Mouse (Mus musculus): ENCODE measurements at regions not wholly inside any gene's neighbourhood (a gene's known extent, or its start where the extent isn't known, plus 50 kb on each side); places are given as distances from the start of the nearest gene placed in this dataset.

GRCm38 (mm10) chr3:15159965-15160714 lies 172.0 kb downstream of the Gm9733 start:
- no peak for DNase-seq (ENCODE audit: low read depth)
- TF ChIP-seq POLR2A (IDR thresholded peaks at IDR 0.05; ENCODE audit: borderline replicate concordance, extremely low read depth, insufficient read depth, insufficient read length, poor library complexity, severe bottlenecking) (no peak), CTCF (IDR thresholded peaks at IDR 0.05; ENCODE audit: borderline replicate concordance, extremely low read depth, insufficient read depth, insufficient read length) (no peak)

GRCm38 (mm10) chr3:15175811-15176210 lies 156.3 kb downstream of the Gm9733 start:
- TF ChIP-seq CTCF (IDR thresholded peaks at IDR 0.05; ENCODE audit: borderline replicate concordance, extremely low read depth, insufficient read depth, insufficient read length) (no peak), POLR2A (IDR thresholded peaks at IDR 0.05; ENCODE audit: borderline replicate concordance, extremely low read depth, insufficient read depth, insufficient read length, poor library complexity, severe bottlenecking) (no peak)
- DNase-seq (ENCODE audit: low read depth) = no peak

DNA sequence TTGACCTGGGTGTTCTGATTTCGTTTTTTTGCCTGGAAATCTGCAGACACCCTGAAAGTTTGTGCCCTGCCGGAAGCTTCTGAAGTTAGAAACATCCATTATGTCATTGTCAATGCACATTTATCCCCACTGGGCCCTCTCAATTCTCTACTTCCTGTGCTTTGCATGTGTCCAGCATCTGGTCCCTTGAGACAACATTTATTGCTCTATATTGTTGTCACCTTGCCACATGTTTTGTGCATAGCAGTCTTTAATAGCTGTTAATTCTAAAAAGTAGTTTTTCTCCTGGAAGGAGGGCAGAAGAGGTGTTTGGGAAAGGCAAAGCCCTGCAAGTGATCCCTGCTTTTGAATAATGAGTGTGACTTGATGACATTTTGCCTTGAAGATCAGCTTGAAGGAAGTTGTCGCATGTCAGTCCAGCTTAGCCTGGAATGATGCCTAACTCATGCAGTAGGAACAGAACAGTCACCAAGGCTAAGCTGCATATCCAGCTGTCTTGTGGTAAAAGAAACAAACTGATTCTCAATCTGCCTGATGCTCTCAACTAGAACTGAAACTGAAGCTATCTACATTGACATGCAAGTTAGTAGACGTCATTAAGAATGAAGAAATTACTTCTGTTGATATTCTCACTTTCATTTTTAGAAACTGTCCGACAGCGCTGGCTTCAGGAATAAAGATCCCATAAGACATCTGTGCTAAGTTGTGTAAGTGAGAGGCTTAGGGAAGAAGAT lies 152.9 kb downstream of the Gm9733 start:
- no peak for DNase-seq (ENCODE audit: low read depth)
- TF ChIP-seq CTCF (IDR thresholded peaks at IDR 0.05; ENCODE audit: borderline replicate concordance, extremely low read depth, insufficient read depth, insufficient read length) (no peak), POLR2A (IDR thresholded peaks at IDR 0.05; ENCODE audit: borderline replicate concordance, extremely low read depth, insufficient read depth, insufficient read length, poor library complexity, severe bottlenecking) (no peak)

DNA sequence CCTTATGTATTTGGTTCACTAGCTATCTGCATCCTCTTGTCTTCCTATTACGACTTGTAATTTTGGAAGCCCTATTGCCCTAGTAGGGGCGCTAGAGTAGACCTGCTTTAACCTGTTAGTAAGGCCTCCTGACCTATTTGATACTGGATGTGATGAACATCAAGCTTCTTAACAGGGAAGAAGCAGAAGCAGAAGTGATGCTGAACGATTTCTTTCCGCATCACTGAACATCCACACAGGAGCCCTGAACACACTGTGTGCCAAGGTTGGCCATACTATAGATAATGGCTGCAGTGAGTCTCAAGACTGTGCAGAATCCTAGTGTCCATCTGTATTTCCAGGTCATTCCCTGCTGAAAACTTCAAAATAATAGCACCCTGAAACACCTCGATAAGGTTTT lies 151.0 kb downstream of the Gm9733 start:
- TF ChIP-seq CTCF (IDR thresholded peaks at IDR 0.05; ENCODE audit: borderline replicate concordance, extremely low read depth, insufficient read depth, insufficient read length) = no peak
- no peak for TF ChIP-seq POLR2A (IDR thresholded peaks at IDR 0.05; ENCODE audit: borderline replicate concordance, extremely low read depth, insufficient read depth, insufficient read length, poor library complexity, severe bottlenecking)
- no peak for DNase-seq (ENCODE audit: low read depth)

- TF ChIP-seq POLR2A (IDR thresholded peaks at IDR 0.05; ENCODE audit: borderline replicate concordance, extremely low read depth, insufficient read depth, insufficient read length, poor library complexity, severe bottlenecking) (no peak), CTCF (IDR thresholded peaks at IDR 0.05; ENCODE audit: borderline replicate concordance, extremely low read depth, insufficient read depth, insufficient read length) (no peak)
- DNase-seq (ENCODE audit: low read depth) = no peak
Observed at GRCm38 (mm10) chr3:15186731-15187130, 145.4 kb downstream of the Gm9733 start.

GRCm38 (mm10) chr3:15194362-15194761 lies 137.7 kb downstream of the Gm9733 start:
- TF ChIP-seq CTCF (IDR thresholded peaks at IDR 0.05; ENCODE audit: borderline replicate concordance, extremely low read depth, insufficient read depth, insufficient read length) = peak; percentile 90
- no peak for TF ChIP-seq POLR2A (IDR thresholded peaks at IDR 0.05; ENCODE audit: borderline replicate concordance, extremely low read depth, insufficient read depth, insufficient read length, poor library complexity, severe bottlenecking)
- DNase-seq (ENCODE audit: low read depth) = peak; percentile 94

DNA sequence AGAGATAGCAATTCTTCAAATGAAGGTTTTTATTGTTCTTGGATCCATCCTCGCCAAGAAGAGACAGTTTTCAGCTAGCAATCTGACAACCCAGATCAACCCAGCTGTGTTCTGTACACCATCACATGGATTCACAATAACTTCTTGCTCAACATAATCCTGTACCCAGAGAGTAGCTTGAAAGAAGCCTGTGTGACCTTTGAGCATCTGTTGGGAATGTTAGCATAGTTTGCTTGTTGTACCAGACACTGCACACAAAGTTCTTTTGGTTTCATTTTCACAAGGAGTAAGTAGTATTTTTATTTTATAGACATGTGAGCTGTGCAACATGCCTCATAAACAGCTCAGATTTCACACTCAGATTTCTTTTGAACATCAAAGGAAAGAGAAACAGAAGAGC lies 136.0 kb downstream of the Gm9733 start:
- no peak for DNase-seq (ENCODE audit: low read depth)
- no peak for TF ChIP-seq POLR2A (IDR thresholded peaks at IDR 0.05; ENCODE audit: borderline replicate concordance, extremely low read depth, insufficient read depth, insufficient read length, poor library complexity, severe bottlenecking)
- TF ChIP-seq CTCF (IDR thresholded peaks at IDR 0.05; ENCODE audit: borderline replicate concordance, extremely low read depth, insufficient read depth, insufficient read length) = no peak

DNA sequence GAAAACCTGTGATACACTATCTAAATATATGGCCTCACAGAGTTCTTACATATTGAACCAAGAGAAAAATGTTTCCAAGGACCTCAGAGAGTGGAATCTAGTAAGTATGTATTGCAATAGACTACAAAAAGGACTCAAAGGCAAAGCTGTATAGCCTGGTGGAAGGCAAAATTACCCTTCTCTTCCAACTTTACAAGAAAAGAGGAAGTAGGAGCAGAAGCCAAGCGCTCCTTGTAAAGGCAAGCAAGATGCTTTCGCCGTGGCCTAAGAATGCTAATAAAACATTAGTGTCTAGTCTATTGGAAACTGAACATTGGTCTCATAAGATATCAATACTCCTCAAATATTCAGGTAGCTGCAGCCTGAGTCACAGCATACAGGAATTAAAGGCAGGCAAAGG lies 134.0 kb downstream of the Gm9733 start:
- TF ChIP-seq CTCF (IDR thresholded peaks at IDR 0.05; ENCODE audit: borderline replicate concordance, extremely low read depth, insufficient read depth, insufficient read length) = no peak
- no peak for TF ChIP-seq POLR2A (IDR thresholded peaks at IDR 0.05; ENCODE audit: borderline replicate concordance, extremely low read depth, insufficient read depth, insufficient read length, poor library complexity, severe bottlenecking)
- DNase-seq (ENCODE audit: low read depth) = no peak

DNA sequence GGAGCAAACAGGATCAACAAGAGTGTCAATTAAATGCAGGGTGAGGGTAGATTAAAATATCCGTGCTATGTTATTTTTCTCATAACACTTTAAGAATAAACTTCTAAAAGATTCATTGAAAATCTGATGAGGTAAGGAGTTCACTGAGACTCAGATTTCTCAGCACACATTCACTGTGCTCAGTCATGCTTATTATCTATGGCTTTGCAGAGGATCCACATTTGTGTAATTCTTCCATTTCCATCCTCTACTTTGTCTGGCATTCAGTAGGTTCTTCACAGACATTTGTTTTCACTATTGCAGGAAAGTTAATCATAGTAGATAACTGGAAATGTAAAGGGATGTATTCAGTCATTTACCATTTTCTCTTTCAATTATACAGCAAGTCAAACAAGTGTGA lies 131.8 kb downstream of the Gm9733 start:
- no peak for DNase-seq (ENCODE audit: low read depth)
- no peak for TF ChIP-seq CTCF (IDR thresholded peaks at IDR 0.05; ENCODE audit: borderline replicate concordance, extremely low read depth, insufficient read depth, insufficient read length)
- no peak for TF ChIP-seq POLR2A (IDR thresholded peaks at IDR 0.05; ENCODE audit: borderline replicate concordance, extremely low read depth, insufficient read depth, insufficient read length, poor library complexity, severe bottlenecking)

GRCm38 (mm10) chr3:15200990-15201389 lies 131.1 kb downstream of the Gm9733 start:
- TF ChIP-seq POLR2A (IDR thresholded peaks at IDR 0.05; ENCODE audit: borderline replicate concordance, extremely low read depth, insufficient read depth, insufficient read length, poor library complexity, severe bottlenecking) (no peak), CTCF (IDR thresholded peaks at IDR 0.05; ENCODE audit: borderline replicate concordance, extremely low read depth, insufficient read depth, insufficient read length) (no peak)
- no peak for DNase-seq (ENCODE audit: low read depth)

GRCm38 (mm10) chr3:15202760-15203159 lies 129.3 kb downstream of the Gm9733 start:
- no peak for DNase-seq (ENCODE audit: low read depth)
- TF ChIP-seq CTCF (IDR thresholded peaks at IDR 0.05; ENCODE audit: borderline replicate concordance, extremely low read depth, insufficient read depth, insufficient read length) = no peak
- TF ChIP-seq POLR2A (IDR thresholded peaks at IDR 0.05; ENCODE audit: borderline replicate concordance, extremely low read depth, insufficient read depth, insufficient read length, poor library complexity, severe bottlenecking) = no peak
